Mouse (Mus musculus): ENCODE results near the gene Csrnp1. TPM values are rescaled to one million over a fixed set of nuclear protein-coding genes. Genes with fewer than 3 reads are reported as not detected.

Csrnp1 gene
- polyA plus RNA-seq, 1 experiment from 2014 or later = 1.4 TPM

- ATAC-seq (no peak), DNase-seq (ENCODE audit: low spot score) (no peak)
- Histone ChIP-seq H3K9me3 (replicated peaks; ENCODE audit: control insufficient read depth, low read length) (no peaks in the 10 kb centered on the region), H3K27ac (ENCODE audit: low read depth, low read length) (no peak overlapping the region), H3K4me1 (ENCODE audit: control insufficient read depth, insufficient read depth, low read length) (peaks cover 10% of the 10 kb centered on the region), H3K4me3 (ENCODE audit: low read depth, low read length) (no peak overlapping the region), H3K27me3 (replicated peaks; ENCODE audit: control insufficient read depth, insufficient read depth, low read length) (no peaks in the 10 kb centered on the region), H3K9ac (ENCODE audit: low read length) (no peak overlapping the region), H3K36me3 (ENCODE audit: control insufficient read depth, insufficient read depth, low read length) (no peaks in the 10 kb centered on the region), H3K4me2 (ENCODE audit: low read length) (no peak overlapping the region)
- 91% methylated on average over 26 of the region's 26 CpGs for WGBS
These were observed 18.1 kb downstream of the Csrnp1 start for GRCm38 (mm10) chr9:119966221-119966910.

- H3K9me3 ChIP-seq (replicated peaks; ENCODE audit: control insufficient read depth, low read length) = no peaks in the 10 kb centered on the region
- H3K9ac ChIP-seq (ENCODE audit: low read length) = no peak overlapping the region
- H3K4me3 ChIP-seq (ENCODE audit: low read depth, low read length) = no peak overlapping the region
- ATAC-seq (no peak), DNase-seq (ENCODE audit: low spot score) (no peak)
- no peaks in the 10 kb centered on the region; the same call in 1 of the 2 replicates for H3K4me1 ChIP-seq (ENCODE audit: control insufficient read depth, insufficient read depth, low read length)
- H3K36me3 ChIP-seq (ENCODE audit: control insufficient read depth, insufficient read depth, low read length) = no peaks in the 10 kb centered on the region
- no peak overlapping the region for H3K4me2 ChIP-seq (ENCODE audit: low read length)
- 66% methylated on average over 3 of the region's 3 CpGs for WGBS
- H3K27me3 ChIP-seq (replicated peaks; ENCODE audit: control insufficient read depth, insufficient read depth, low read length) = no peaks in the 10 kb centered on the region
- no peak overlapping the region for H3K27ac ChIP-seq (ENCODE audit: low read depth, low read length)
These were observed 19.3 kb downstream of the Csrnp1 start for GRCm38 (mm10) chr9:119965186-119965585.

GRCm38 (mm10) chr9:119964206-119964605 lies 20.3 kb downstream of the Csrnp1 start:
- H3K4me3 ChIP-seq (ENCODE audit: low read depth, low read length) = no peak overlapping the region
- no peak for ATAC-seq
- WGBS = 91% methylated on average over 3 of the region's 3 CpGs
- no peak overlapping the region for H3K4me2 ChIP-seq (ENCODE audit: low read length)
- H3K27me3 ChIP-seq (replicated peaks; ENCODE audit: control insufficient read depth, insufficient read depth, low read length) = no peaks in the 10 kb centered on the region
- no peaks in the 10 kb centered on the region for H3K4me1 ChIP-seq (ENCODE audit: control insufficient read depth, insufficient read depth, low read length)
- no peak for DNase-seq (ENCODE audit: low spot score)
- no peaks in the 10 kb centered on the region for H3K36me3 ChIP-seq (ENCODE audit: control insufficient read depth, insufficient read depth, low read length)
- no peak overlapping the region for H3K9ac ChIP-seq (ENCODE audit: low read length)
- H3K27ac ChIP-seq (ENCODE audit: low read depth, low read length) = no peak overlapping the region
- no peaks in the 10 kb centered on the region for H3K9me3 ChIP-seq (replicated peaks; ENCODE audit: control insufficient read depth, low read length)

GRCm38 (mm10) chr9:119962987-119963667 lies 21.3 kb downstream of the Csrnp1 start:
- Histone ChIP-seq H3K9ac (ENCODE audit: low read length) (no peak overlapping the region), H3K4me1 (ENCODE audit: control insufficient read depth, insufficient read depth, low read length) (no peaks in the 10 kb centered on the region), H3K27me3 (replicated peaks; ENCODE audit: control insufficient read depth, insufficient read depth, low read length) (no peaks in the 10 kb centered on the region), H3K36me3 (ENCODE audit: control insufficient read depth, insufficient read depth, low read length) (no peaks in the 10 kb centered on the region), H3K4me3 (ENCODE audit: low read depth, low read length) (no peak overlapping the region), H3K27ac (ENCODE audit: low read depth, low read length) (no peak overlapping the region), H3K9me3 (replicated peaks; ENCODE audit: control insufficient read depth, low read length) (no peaks in the 10 kb centered on the region), H3K4me2 (ENCODE audit: low read length) (0 out of 2 replicates have a peak overlapping the region, but pooled peaks have one; percentile 9)
- ATAC-seq (peak; percentile 61; the same call in 1 of the 2 replicates), DNase-seq (ENCODE audit: low spot score) (peak; percentile 59)
- WGBS = 10% methylated on average over 21 of the region's 21 CpGs

DNA sequence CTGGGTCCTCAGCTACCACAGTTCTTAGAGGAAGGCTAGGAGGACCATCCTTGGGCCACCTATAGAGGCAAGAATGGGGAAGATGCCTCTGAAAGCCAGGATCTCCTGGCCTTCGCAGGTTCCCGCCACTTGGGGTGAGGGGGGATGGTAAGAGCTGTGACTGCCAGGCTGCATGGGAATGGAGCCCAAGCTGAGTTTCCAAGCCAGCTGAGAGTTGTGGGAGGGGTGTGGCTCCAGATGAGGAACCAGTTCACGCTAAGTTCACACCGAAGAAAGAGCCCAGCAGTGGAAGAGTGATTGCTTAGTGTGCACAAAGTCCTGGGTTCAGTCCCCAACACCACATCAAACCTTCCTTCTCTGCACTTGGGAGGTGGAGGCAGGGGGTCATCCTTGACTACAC lies 22.2 kb downstream of the Csrnp1 start:
- WGBS = 82% methylated on average over 4 of the region's 4 CpGs
- no peaks in the 10 kb centered on the region for H3K9me3 ChIP-seq (replicated peaks; ENCODE audit: control insufficient read depth, low read length)
- no peak overlapping the region for H3K9ac ChIP-seq (ENCODE audit: low read length)
- H3K4me2 ChIP-seq (ENCODE audit: low read length) = no peak overlapping the region
- no peaks in the 10 kb centered on the region for H3K27me3 ChIP-seq (replicated peaks; ENCODE audit: control insufficient read depth, insufficient read depth, low read length)
- no peak overlapping the region for H3K27ac ChIP-seq (ENCODE audit: low read depth, low read length)
- H3K36me3 ChIP-seq (ENCODE audit: control insufficient read depth, insufficient read depth, low read length) = no peaks in the 10 kb centered on the region
- no peak for ATAC-seq
- no peak overlapping the region for H3K4me3 ChIP-seq (ENCODE audit: low read depth, low read length)
- DNase-seq (ENCODE audit: low spot score) = no peak
- H3K4me1 ChIP-seq (ENCODE audit: control insufficient read depth, insufficient read depth, low read length) = no peaks in the 10 kb centered on the region

GRCm38 (mm10) chr9:119958835-119959234 lies 25.6 kb downstream of the Csrnp1 start:
- H3K4me3 ChIP-seq (ENCODE audit: low read depth, low read length) = no peak overlapping the region
- no peak for ATAC-seq
- H3K9me3 ChIP-seq (replicated peaks; ENCODE audit: control insufficient read depth, low read length) = no peaks in the 10 kb centered on the region
- WGBS = 85% methylated on average over 9 of the region's 9 CpGs
- H3K27me3 ChIP-seq (replicated peaks; ENCODE audit: control insufficient read depth, insufficient read depth, low read length) = no peaks in the 10 kb centered on the region
- H3K9ac ChIP-seq (ENCODE audit: low read length) = no peak overlapping the region
- no peak for DNase-seq (ENCODE audit: low spot score)
- H3K4me1 ChIP-seq (ENCODE audit: control insufficient read depth, insufficient read depth, low read length) = no peaks in the 10 kb centered on the region
- no peaks in the 10 kb centered on the region for H3K36me3 ChIP-seq (ENCODE audit: control insufficient read depth, insufficient read depth, low read length)
- no peak overlapping the region for H3K27ac ChIP-seq (ENCODE audit: low read depth, low read length)
- no peak overlapping the region for H3K4me2 ChIP-seq (ENCODE audit: low read length)

GRCm38 (mm10) chr9:119951388-119951787 lies 33.1 kb downstream of the Csrnp1 start:
- H3K4me3 ChIP-seq (ENCODE audit: low read depth, low read length) = no peak overlapping the region
- no peak overlapping the region for H3K27ac ChIP-seq (ENCODE audit: low read depth, low read length)
- 89% methylated on average over 9 of the region's 9 CpGs for WGBS
- H3K9ac ChIP-seq (ENCODE audit: low read length) = no peak overlapping the region
- no peaks in the 10 kb centered on the region for H3K36me3 ChIP-seq (ENCODE audit: control insufficient read depth, insufficient read depth, low read length)
- no peak for ATAC-seq
- no peaks in the 10 kb centered on the region for H3K27me3 ChIP-seq (replicated peaks; ENCODE audit: control insufficient read depth, insufficient read depth, low read length)
- no peaks in the 10 kb centered on the region for H3K4me1 ChIP-seq (ENCODE audit: control insufficient read depth, insufficient read depth, low read length)
- no peak overlapping the region for H3K4me2 ChIP-seq (ENCODE audit: low read length)
- no peak for DNase-seq (ENCODE audit: low spot score)
- H3K9me3 ChIP-seq (replicated peaks; ENCODE audit: control insufficient read depth, low read length) = no peaks in the 10 kb centered on the region

DNA sequence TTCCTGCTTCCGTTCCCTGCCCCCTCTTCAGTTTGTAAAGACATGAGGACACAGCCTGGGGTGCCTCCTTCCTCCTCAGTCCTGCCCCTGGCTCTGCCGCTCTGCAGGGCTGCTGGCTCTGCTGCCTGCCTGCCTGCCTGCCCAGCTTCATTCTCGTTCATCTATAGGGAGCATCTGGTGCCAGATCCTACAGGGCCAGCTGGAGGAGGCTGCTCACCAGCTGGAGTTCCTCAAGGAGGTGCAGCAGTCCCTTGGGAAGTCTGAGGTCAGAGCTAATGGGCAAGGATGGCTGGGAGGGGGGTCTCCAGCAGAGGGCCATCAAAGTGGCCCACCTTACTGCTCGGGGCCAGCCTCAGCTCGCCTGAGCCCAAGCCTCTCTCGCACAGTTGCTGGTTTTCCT lies 34.0 kb downstream of the Csrnp1 start:
- ATAC-seq = peak; percentile 62
- DNase-seq (ENCODE audit: low spot score) = peak; percentile 38
- H3K4me2 ChIP-seq (ENCODE audit: low read length) = no peak overlapping the region
- H3K9me3 ChIP-seq (replicated peaks; ENCODE audit: control insufficient read depth, low read length) = no peaks in the 10 kb centered on the region
- no peaks in the 10 kb centered on the region for H3K27me3 ChIP-seq (replicated peaks; ENCODE audit: control insufficient read depth, insufficient read depth, low read length)
- H3K4me3 ChIP-seq (ENCODE audit: low read depth, low read length) = no peak overlapping the region
- no peaks in the 10 kb centered on the region for H3K36me3 ChIP-seq (ENCODE audit: control insufficient read depth, insufficient read depth, low read length)
- WGBS = 53% methylated on average over 6 of the region's 6 CpGs
- no peak overlapping the region for H3K27ac ChIP-seq (ENCODE audit: low read depth, low read length)
- H3K9ac ChIP-seq (ENCODE audit: low read length) = no peak overlapping the region
- H3K4me1 ChIP-seq (ENCODE audit: control insufficient read depth, insufficient read depth, low read length) = no peaks in the 10 kb centered on the region

DNA sequence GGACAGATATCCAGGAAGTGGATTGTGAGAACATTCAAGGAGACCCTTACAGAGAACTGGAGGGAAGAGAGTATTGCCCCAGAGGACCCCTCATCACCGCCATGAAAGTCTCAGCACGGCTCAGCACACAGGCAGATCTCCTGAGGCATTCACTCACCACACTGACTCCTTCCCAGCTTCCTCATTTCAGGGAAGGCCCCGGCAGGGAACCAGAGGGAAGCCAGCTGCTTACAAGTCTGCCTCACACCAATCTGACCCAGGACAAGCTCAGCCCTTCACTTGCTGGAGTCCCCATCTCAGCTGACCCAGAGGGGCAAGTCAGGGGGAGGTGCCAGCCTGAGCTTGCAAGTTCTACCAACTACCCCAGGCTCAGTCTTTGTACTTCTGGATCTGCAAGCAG lies 35.7 kb downstream of the Csrnp1 start:
- DNase-seq (ENCODE audit: low spot score) = no peak
- Histone ChIP-seq H3K27ac (ENCODE audit: low read depth, low read length) (no peak overlapping the region), H3K36me3 (ENCODE audit: control insufficient read depth, insufficient read depth, low read length) (no peaks in the 10 kb centered on the region), H3K4me3 (ENCODE audit: low read depth, low read length) (no peak overlapping the region), H3K9me3 (replicated peaks; ENCODE audit: control insufficient read depth, low read length) (no peaks in the 10 kb centered on the region), H3K4me2 (ENCODE audit: low read length) (no peak overlapping the region), H3K27me3 (replicated peaks; ENCODE audit: control insufficient read depth, insufficient read depth, low read length) (no peaks in the 10 kb centered on the region), H3K4me1 (ENCODE audit: control insufficient read depth, insufficient read depth, low read length) (no peaks in the 10 kb centered on the region), H3K9ac (ENCODE audit: low read length) (no peak overlapping the region)
- no peak for ATAC-seq
- 45% methylated on average over 3 of the region's 3 CpGs for WGBS

All from forebrain, embryonic 14.5 days (tissue).